Mouse (Mus musculus) CH12.LX (cell line): ENCODE measurements around the gene Lypd4.

Experiments
- CHD1 ChIP-seq: IDR thresholded peaks from 2 replicates; pipeline ENCODE4 v1.6.1; 2012; ENCODE audit warnings: low read depth, low read length, improper control_type of control experiment, inconsistent platforms
- CTCF ChIP-seq, 2 experiments: IDR thresholded peaks in 1 of 2; conservative IDR thresholded peaks in 1 of 2; 2 replicates each; pipeline ENCODE4 v1.5.1; 2011 to 2012; ENCODE audit warnings: low read depth in 2 of 2, low read length in 2 of 2, improper control_type of control experiment in 1 of 2, inconsistent platforms in 1 of 2, mild to moderate bottlenecking in 1 of 2, moderate library complexity in 1 of 2
- EP300 ChIP-seq: IDR thresholded peaks from 2 replicates; pipeline ENCODE4 v1.6.1; 2011; ENCODE audit warnings: low read length, improper control_type of control experiment
- NRF1 ChIP-seq: IDR thresholded peaks from 2 replicates; pipeline ENCODE4 v1.6.1; 2014; ENCODE audit warnings: low read depth, mild to moderate bottlenecking, inconsistent platforms, low read length, improper control_type of control experiment, moderate library complexity
- PAX5 ChIP-seq: IDR thresholded peaks from 2 replicates; pipeline ENCODE4 v1.6.1; 2012; ENCODE audit warnings: low read length, inconsistent platforms, mixed read lengths
- POLR2A ChIP-seq: IDR thresholded peaks from 2 replicates; pipeline ENCODE4 v1.6.1; 2011; ENCODE audit warnings: low read depth, mild to moderate bottlenecking, improper control_type of control experiment, low read length
- POLR2AphosphoS2 ChIP-seq: IDR thresholded peaks from 2 replicates; pipeline ENCODE4 v1.6.1; 2011; ENCODE audit warnings: low read depth, low read length, improper control_type of control experiment
- TBP ChIP-seq: conservative IDR thresholded peaks from 2 replicates; pipeline ENCODE4 v1.6.1; 2011; ENCODE audit warnings: low read depth, low read length, improper control_type of control experiment
- ZMIZ1 ChIP-seq: IDR thresholded peaks from 2 replicates; pipeline ENCODE4 v1.6.1; 2012; ENCODE audit warnings: low read depth, mild to moderate bottlenecking, inconsistent platforms, low read length, improper control_type of control experiment

GRCm38 (mm10) chr7:24879620-24880019 is 9.9 kb upstream of the Lypd4 start:
- no peak for TF ChIP-seq CHD1
- no peak for TF ChIP-seq POLR2AphosphoS2
- TF ChIP-seq POLR2A, result no peak
- no peak for TF ChIP-seq CTCF (conservative IDR thresholded peaks at IDR 0.05 in 1 of 2, IDR thresholded peaks at IDR 0.05 in 1 of 2; ENCODE audit: low read depth in 2 of 2, low read length in 2 of 2)
- no peak for TF ChIP-seq EP300
- TF ChIP-seq TBP, result no peak
- no peak for TF ChIP-seq ZMIZ1
- TF ChIP-seq PAX5, result no peak
- no peak for TF ChIP-seq NRF1
